Mouse (Mus musculus) right cerebral cortex, adult 18-20 months (tissue): Measurements from ENCODE around the gene Olfr1277.

Experiments used
- DNase-seq: peaks from one replicate; pipeline ENCODE4 v3.0.0; 2022; ENCODE audit warnings: mixed read lengths

Olfr1277 gene

GRCm38 (mm10) chr2:111274006-111274405 lies at the start of gene Olfr1277:
Gene Olfr1277 (minus strand): TSS chr2:111274106.
- DNase-seq, result no peak

- DNase-seq, result no peak
These were observed 39.8 kb upstream of the Olfr1277 start, which contains the start of gene Olfr1280 for GRCm38 (mm10) chr2:111313717-111314116. Gene Olfr1280 (plus strand): TSS chr2:111314017.

GRCm38 (mm10) chr2:111300374-111300773 lies 26.5 kb upstream of the Olfr1277 start, which contains the start of gene Olfr1279:
Gene Olfr1279 (plus strand): TSS chr2:111300635.
- DNase-seq, result no peak

- no peak for DNase-seq
These were observed 24.6 kb upstream of the Olfr1277 start for GRCm38 (mm10) chr2:111298541-111298940.

- DNase-seq, result no peak
These were observed 15.9 kb upstream of the Olfr1277 start, which contains the start of gene Olfr1278 for GRCm38 (mm10) chr2:111289836-111290235. Gene Olfr1278 (plus strand): TSS chr2:111290136.

- DNase-seq, result no peak
These were observed 19.7 kb downstream of the Olfr1277 start, which contains the start of gene Olfr1276 for GRCm38 (mm10) chr2:111254216-111254615. Gene Olfr1276 (plus strand): TSS chr2:111254516.

GRCm38 (mm10) chr2:111235186-111235585 lies 38.7 kb downstream of the Olfr1277 start, which contains the start of gene Olfr1275:
Gene Olfr1275 (minus strand): TSS chr2:111235286.
- no peak for DNase-seq

GRCm38 (mm10) chr2:111229502-111229901 lies 44.4 kb downstream of the Olfr1277 start, which contains the start of gene 4930430A15Rik:
Gene 4930430A15Rik (minus strand): TSS chr2:111229602.
- no peak for DNase-seq
